ENCODE assay signal across 21 mouse cellular contexts in genomic region chr1:165342126-165342525, GRCm38 (mm10). TPM values are rescaled to one million over a fixed set of nuclear protein-coding genes. Genes with fewer than 3 reads are reported as not detected.
DNase-seq lines count a peak whose midpoint lies in the region; ATAC-seq and TF ChIP-seq lines count a peak whose summit lies in the region.
"Had no signal": no experiment of that assay in that cellular context is flagged by ENCODE, and none has a peak within 500 bp of the region (broad histone marks: within the 10 kb centered on the region; RNA-seq: fewer than 3 reads in every experiment).

No protein-coding gene starts in this region.

- DNase-seq in heart, adult 18-20 months = no peak
- DNase-seq in layer of hippocampus, adult 2 months (ENCODE audit: low spot score in 2 of 2) = peak; percentile 31 to 60
- no peak for DNase-seq in layer of hippocampus, adult 9-10 months (ENCODE audit: low spot score)
- DNase-seq in brain, adult 2 months (ENCODE audit: low read depth, low spot score) = peak; percentile 37
- peak; percentile 26 for DNase-seq in kidney, postnatal 14 days
- no peak for DNase-seq in adrenal gland, postnatal 14 days
- DNase-seq: adrenal gland, adult 2 months; cerebellum, adult 11 months; cerebellum, postnatal 14 days; forebrain, postnatal 0 days; gastrocnemius, postnatal 10 days; thymus, postnatal 25 days had no signal

- H3K4me2 ChIP-seq in heart, embryonic 16.5 days (ENCODE audit: low read depth, low read length) = peak overlapping the region; percentile 23; the same call in 1 of the 2 replicates
- H3K4me2 ChIP-seq: heart, embryonic 11.5 days; liver, embryonic 12.5 days; lung, embryonic 15.5 days; midbrain, embryonic 15.5 days had no signal

- H3K9ac ChIP-seq in heart, embryonic 16.5 days (ENCODE audit: low read length) = no peak overlapping the region
- H3K9ac ChIP-seq: forebrain, postnatal 0 days; liver, embryonic 12.5 days; lung, embryonic 15.5 days; midbrain, embryonic 15.5 days had no signal

- ATAC-seq in heart, embryonic 16.5 days (replicated peaks; ENCODE audit: extremely low read depth, insufficient read depth, low FRiP score) = no peak
- ATAC-seq: forebrain, postnatal 0 days; liver, embryonic 12.5 days; midbrain, embryonic 15.5 days had no signal

- H3K27me3 ChIP-seq in heart, embryonic 16.5 days (ENCODE audit: control insufficient read depth, insufficient read depth, low read length) = no peaks in the 10 kb centered on the region
- H3K27me3 ChIP-seq: liver, embryonic 12.5 days; lung, embryonic 15.5 days; midbrain, embryonic 15.5 days had no signal

- WGBS in heart, embryonic 16.5 days = 41% methylated on average over 7 of the region's 7 CpGs

- H3K27ac ChIP-seq in heart, embryonic 16.5 days (ENCODE audit: low read length) = no peak overlapping the region
- no peak overlapping the region; the same call in 1 of the 2 replicates for H3K27ac ChIP-seq in layer of hippocampus, adult 2 months
- H3K27ac ChIP-seq: limb, embryonic 10.5 days; liver, embryonic 12.5 days; lung, embryonic 15.5 days; midbrain, embryonic 15.5 days; stomach, postnatal 0 days had no signal

- no peak for TF ChIP-seq CTCF in layer of hippocampus, adult 2 months (conservative IDR thresholded peaks at IDR 0.05)

- peaks cover 2% of the 10 kb centered on the region; the same call in 1 of the 2 replicates for H3K4me1 ChIP-seq in heart, embryonic 16.5 days (ENCODE audit: control insufficient read depth, insufficient read depth, low read length)
- H3K4me1 ChIP-seq: liver, embryonic 12.5 days; lung, embryonic 15.5 days; midbrain, embryonic 15.5 days had no signal

- H3K36me3 ChIP-seq in heart, embryonic 16.5 days (ENCODE audit: control insufficient read depth, insufficient read depth) = peaks cover 5% of the 10 kb centered on the region
- H3K36me3 ChIP-seq: limb, embryonic 10.5 days; lung, embryonic 15.5 days; midbrain, embryonic 15.5 days had no signal

- no peak overlapping the region for H3K4me3 ChIP-seq in heart, embryonic 16.5 days (ENCODE audit: low read length)
- H3K4me3 ChIP-seq in layer of hippocampus, adult 2 months = no peak overlapping the region
- H3K4me3 ChIP-seq: limb, embryonic 10.5 days; liver, embryonic 12.5 days; lung, embryonic 15.5 days; midbrain, embryonic 15.5 days had no signal

- H3K9me3 ChIP-seq in heart, embryonic 16.5 days (replicated peaks; ENCODE audit: control insufficient read depth, low read length) = no peaks in the 10 kb centered on the region
- H3K9me3 ChIP-seq: G1E; limb, embryonic 10.5 days; liver, embryonic 12.5 days; lung, embryonic 15.5 days; midbrain, embryonic 15.5 days had no signal

RNA-seq across cellular contexts. Expression of gene Gpr161, which starts 46.5 kb away (rescaled TPM):
- polyA plus RNA-seq in heart, embryonic 16.5 days (2015; fragmentation: Nextera tagmentation; extraction: Ambion mirVana) = 0.55 and 0.59 TPM in 2 replicates
- 1 to 10 TPM; 1.2 TPM for total RNA-seq in heart, adult 18-20 months (2021)
- total RNA-seq in layer of hippocampus, adult 2 months (2021) = 10 to 100 TPM; 69.0 to 71.6 TPM
- 1.7 and 2.5 TPM in 2 replicates for total RNA-seq in adrenal gland, postnatal 14 days (2021)
- total RNA-seq: neutrophil, adult 5-6 weeks had no signal
- polyA plus RNA-seq: G1E had no signal

Comparison
In these comparisons a context has a peak if more than half of its experiments do, and no peak if none do; other contexts are left out.
1. DNase-seq: peak in layer of hippocampus, adult 2 months (2 of 2), brain, adult 2 months (single experiment) and kidney, postnatal 14 days (single experiment); none in heart, adult 18-20 months (0 of 2), layer of hippocampus, adult 9-10 months (single experiment) and adrenal gland, postnatal 14 days (single experiment).
2. RNA of gene Gpr161, which starts 46.5 kb away (total RNA-seq): 69.0 to 71.6 TPM in layer of hippocampus, adult 2 months; 1.7 to 2.5 TPM in adrenal gland, postnatal 14 days and 1.2 TPM in heart, adult 18-20 months; every median in the first group is over 10 times any median in the second.